Mouse (Mus musculus): Measurements from ENCODE around the gene Cnot6l. TPM values are rescaled to one million over a fixed set of nuclear protein-coding genes. Genes with fewer than 3 reads are reported as not detected.

Cnot6l gene
- polyA plus RNA-seq, 1 experiment from 2014 or later, result 13.2 TPM

GRCm38 (mm10) chr5:96130683-96131082 is 33.3 kb downstream of the Cnot6l start:
- H3K4me1 ChIP-seq (ENCODE audit: control insufficient read depth, insufficient read depth, low read length), result no peaks in the 10 kb centered on the region
- no peak overlapping the region for H3K4me3 ChIP-seq (ENCODE audit: low read depth, low read length)
- ATAC-seq (replicated peaks; ENCODE audit: insufficient number of reproducible peaks, low FRiP score, low TSS enrichment), result no peak
- H3K27me3 ChIP-seq (ENCODE audit: control insufficient read depth, insufficient read depth, low read length), result no peaks in the 10 kb centered on the region
- H3K4me2 ChIP-seq, result no peak overlapping the region
- no peak overlapping the region for H3K27ac ChIP-seq (ENCODE audit: low read depth, low read length)
- no peaks in the 10 kb centered on the region for H3K36me3 ChIP-seq (ENCODE audit: control insufficient read depth, insufficient read depth, low read length)
- H3K9ac ChIP-seq (ENCODE audit: low read depth, low read length), result no peak overlapping the region
- WGBS (ENCODE audit: insufficient replicate concordance), result 88% methylated on average over 2 of the region's 2 CpGs
- H3K9me3 ChIP-seq (replicated peaks; ENCODE audit: control insufficient read depth, low read length), result no peaks in the 10 kb centered on the region

DNA sequence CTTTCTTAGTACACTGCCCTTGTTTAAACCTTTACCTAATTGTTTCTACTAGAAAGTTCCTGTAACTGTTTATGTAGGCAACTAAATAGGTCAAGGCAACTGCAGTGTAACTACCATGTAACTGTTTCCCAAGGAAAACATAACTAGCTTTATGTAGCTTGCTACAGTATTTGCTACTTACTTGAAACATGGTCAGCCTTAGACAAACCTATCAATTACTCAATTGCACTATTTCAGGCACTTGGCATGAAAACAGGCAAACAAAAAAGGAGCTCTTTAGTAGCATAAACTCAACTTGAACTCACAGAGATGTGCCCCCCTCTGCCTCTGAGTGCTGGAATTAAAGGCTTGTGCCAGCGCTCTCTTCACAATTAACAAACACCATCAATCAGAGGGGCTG is 37.1 kb downstream of the Cnot6l start:
- H3K27ac ChIP-seq (ENCODE audit: low read depth, low read length), result no peak overlapping the region
- no peaks in the 10 kb centered on the region for H3K27me3 ChIP-seq (ENCODE audit: control insufficient read depth, insufficient read depth, low read length)
- H3K4me3 ChIP-seq (ENCODE audit: low read depth, low read length), result no peak overlapping the region
- no peaks in the 10 kb centered on the region for H3K9me3 ChIP-seq (replicated peaks; ENCODE audit: control insufficient read depth, low read length)
- 97% methylated on average over 1 of the region's 1 CpGs for WGBS (ENCODE audit: insufficient replicate concordance)
- no peak overlapping the region for H3K9ac ChIP-seq (ENCODE audit: low read depth, low read length)
- H3K36me3 ChIP-seq (ENCODE audit: control insufficient read depth, insufficient read depth, low read length), result no peaks in the 10 kb centered on the region
- H3K4me2 ChIP-seq, result no peak overlapping the region
- ATAC-seq (replicated peaks; ENCODE audit: insufficient number of reproducible peaks, low FRiP score, low TSS enrichment), result no peak
- H3K4me1 ChIP-seq (ENCODE audit: control insufficient read depth, insufficient read depth, low read length), result no peaks in the 10 kb centered on the region

- Histone ChIP-seq H3K36me3 (ENCODE audit: control insufficient read depth, insufficient read depth, low read length) (no peaks in the 10 kb centered on the region), H3K4me2 (no peak overlapping the region), H3K4me1 (ENCODE audit: control insufficient read depth, insufficient read depth, low read length) (0 out of 2 replicates have a peak, but pooled peaks cover 4% of the 10 kb centered on the region), H3K4me3 (ENCODE audit: low read depth, low read length) (no peak overlapping the region), H3K27me3 (ENCODE audit: control insufficient read depth, insufficient read depth, low read length) (no peaks in the 10 kb centered on the region), H3K9ac (ENCODE audit: low read depth, low read length) (no peak overlapping the region), H3K27ac (ENCODE audit: low read depth, low read length) (no peak overlapping the region), H3K9me3 (replicated peaks; ENCODE audit: control insufficient read depth, low read length) (no peaks in the 10 kb centered on the region)
- ATAC-seq (replicated peaks; ENCODE audit: insufficient number of reproducible peaks, low FRiP score, low TSS enrichment), result no peak
- 81% methylated on average over 3 of the region's 3 CpGs for WGBS (ENCODE audit: insufficient replicate concordance)
Observed at GRCm38 (mm10) chr5:96114943-96115342, 49.0 kb downstream of the Cnot6l start.

DNA sequence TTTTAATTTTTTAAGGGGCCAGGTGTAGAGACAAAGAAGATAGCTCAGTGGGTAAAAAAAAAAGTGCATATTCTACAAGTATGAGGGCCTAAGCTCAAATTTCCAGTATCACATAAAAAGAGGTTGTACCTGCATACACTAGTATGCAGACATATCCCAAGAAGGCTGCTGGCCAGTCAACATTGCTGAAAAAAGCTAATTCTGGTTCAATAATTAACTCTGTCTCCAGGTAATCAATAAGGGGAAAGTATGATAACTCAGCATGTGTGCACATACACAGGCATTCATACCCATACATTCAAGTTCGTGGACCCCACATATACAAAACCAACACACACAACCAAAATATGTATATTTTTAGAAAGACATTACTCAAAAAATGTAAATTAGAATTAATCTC is 59.3 kb downstream of the Cnot6l start:
- no peaks in the 10 kb centered on the region; the same call in 1 of the 2 replicates for H3K36me3 ChIP-seq (ENCODE audit: control insufficient read depth, insufficient read depth, low read length)
- no peak overlapping the region for H3K27ac ChIP-seq (ENCODE audit: low read depth, low read length)
- no peak for ATAC-seq (replicated peaks; ENCODE audit: insufficient number of reproducible peaks, low FRiP score, low TSS enrichment)
- H3K9me3 ChIP-seq (replicated peaks; ENCODE audit: control insufficient read depth, low read length), result no peaks in the 10 kb centered on the region
- H3K4me1 ChIP-seq (ENCODE audit: control insufficient read depth, insufficient read depth, low read length), result no peaks in the 10 kb centered on the region
- H3K4me3 ChIP-seq (ENCODE audit: low read depth, low read length), result no peak overlapping the region
- H3K9ac ChIP-seq (ENCODE audit: low read depth, low read length), result no peak overlapping the region
- 89% methylated on average over 1 of the region's 1 CpGs for WGBS (ENCODE audit: insufficient replicate concordance)
- no peaks in the 10 kb centered on the region for H3K27me3 ChIP-seq (ENCODE audit: control insufficient read depth, insufficient read depth, low read length)
- no peak overlapping the region for H3K4me2 ChIP-seq

DNA sequence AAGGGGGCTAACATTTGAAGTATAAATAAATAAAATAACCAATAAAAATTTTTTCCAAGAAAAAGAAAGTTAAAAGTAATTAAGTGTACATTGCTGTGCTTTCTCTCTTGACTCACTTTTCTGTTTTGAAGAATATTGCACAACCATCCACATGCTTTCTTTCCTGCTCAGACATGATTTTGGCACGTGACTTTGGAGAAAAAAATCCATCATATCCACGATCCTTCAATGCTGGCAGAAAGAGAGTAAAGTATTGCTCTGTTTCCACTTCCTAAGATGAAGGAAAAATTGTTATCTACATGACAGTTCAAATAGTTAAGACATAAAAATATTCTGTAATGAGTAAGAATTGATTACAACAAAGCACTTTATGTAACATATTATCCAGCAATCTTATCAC is 72.5 kb downstream of the Cnot6l start:
- 92% methylated on average over 2 of the region's 2 CpGs for WGBS (ENCODE audit: insufficient replicate concordance)
- no peaks in the 10 kb centered on the region for H3K27me3 ChIP-seq (ENCODE audit: control insufficient read depth, insufficient read depth, low read length)
- H3K4me1 ChIP-seq (ENCODE audit: control insufficient read depth, insufficient read depth, low read length), result no peaks in the 10 kb centered on the region
- H3K9me3 ChIP-seq (replicated peaks; ENCODE audit: control insufficient read depth, low read length), result no peaks in the 10 kb centered on the region
- no peak for ATAC-seq (replicated peaks; ENCODE audit: insufficient number of reproducible peaks, low FRiP score, low TSS enrichment)
- H3K4me3 ChIP-seq (ENCODE audit: low read depth, low read length), result no peak overlapping the region
- H3K36me3 ChIP-seq (ENCODE audit: control insufficient read depth, insufficient read depth, low read length), result no peaks in the 10 kb centered on the region; the same call in 1 of the 2 replicates
- no peak overlapping the region for H3K4me2 ChIP-seq
- H3K27ac ChIP-seq (ENCODE audit: low read depth, low read length), result no peak overlapping the region
- no peak overlapping the region for H3K9ac ChIP-seq (ENCODE audit: low read depth, low read length)

DNA sequence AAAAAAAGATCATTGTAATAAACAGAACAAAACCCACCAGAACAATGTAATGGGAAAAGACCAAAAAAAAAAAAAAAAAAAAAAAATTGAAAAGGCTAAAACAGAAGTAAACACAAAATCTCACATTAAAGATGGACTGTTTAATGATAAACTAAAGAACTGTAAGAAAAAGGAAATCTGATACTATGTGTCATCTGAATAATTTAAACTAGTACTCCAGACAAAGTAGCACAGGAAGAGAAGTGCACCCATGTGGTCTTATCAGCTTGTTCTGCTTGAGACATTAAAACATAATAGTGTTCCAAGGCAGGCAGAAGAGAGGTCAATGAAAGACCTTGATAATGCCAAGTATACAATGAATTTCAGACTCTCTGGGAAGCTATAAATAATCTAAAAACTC is 78.6 kb downstream of the Cnot6l start:
- no peak overlapping the region for H3K4me3 ChIP-seq (ENCODE audit: low read depth, low read length)
- no peak overlapping the region for H3K4me2 ChIP-seq
- no peaks in the 10 kb centered on the region for H3K9me3 ChIP-seq (replicated peaks; ENCODE audit: control insufficient read depth, low read length)
- H3K4me1 ChIP-seq (ENCODE audit: control insufficient read depth, insufficient read depth, low read length), result no peaks in the 10 kb centered on the region
- no peaks in the 10 kb centered on the region for H3K27me3 ChIP-seq (ENCODE audit: control insufficient read depth, insufficient read depth, low read length)
- no peak for ATAC-seq (replicated peaks; ENCODE audit: insufficient number of reproducible peaks, low FRiP score, low TSS enrichment)
- no peak overlapping the region for H3K27ac ChIP-seq (ENCODE audit: low read depth, low read length)
- H3K36me3 ChIP-seq (ENCODE audit: control insufficient read depth, insufficient read depth, low read length), result peaks cover 7% of the 10 kb centered on the region; the same call in 1 of the 2 replicates
- H3K9ac ChIP-seq (ENCODE audit: low read depth, low read length), result no peak overlapping the region

DNA sequence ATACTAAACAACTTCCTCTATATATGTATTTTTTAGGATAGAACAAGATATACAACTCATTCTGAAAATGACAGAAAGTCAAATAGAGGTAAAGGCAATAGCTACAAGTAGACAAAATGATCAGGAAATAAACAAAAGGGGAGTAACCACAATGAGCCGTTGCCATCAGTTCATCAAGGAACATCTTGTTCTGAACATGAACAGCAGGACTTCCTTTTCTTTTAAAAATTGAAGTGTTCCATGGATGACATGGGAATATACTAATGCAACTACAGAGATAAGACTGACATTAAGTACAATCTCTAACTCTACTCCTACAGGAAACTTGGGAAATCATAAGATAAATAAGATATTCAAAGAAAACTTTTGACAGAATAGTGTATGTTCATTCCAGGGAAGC is 84.9 kb downstream of the Cnot6l start:
- H3K4me3 ChIP-seq (ENCODE audit: low read depth, low read length), result no peak overlapping the region
- no peaks in the 10 kb centered on the region for H3K27me3 ChIP-seq (ENCODE audit: control insufficient read depth, insufficient read depth, low read length)
- H3K4me1 ChIP-seq (ENCODE audit: control insufficient read depth, insufficient read depth, low read length), result no peaks in the 10 kb centered on the region
- H3K36me3 ChIP-seq (ENCODE audit: control insufficient read depth, insufficient read depth, low read length), result peaks cover 10% of the 10 kb centered on the region; the same call in 1 of the 2 replicates
- no peak overlapping the region for H3K27ac ChIP-seq (ENCODE audit: low read depth, low read length)
- 89% methylated on average over 1 of the region's 1 CpGs for WGBS (ENCODE audit: insufficient replicate concordance)
- H3K4me2 ChIP-seq, result no peak overlapping the region
- ATAC-seq (replicated peaks; ENCODE audit: insufficient number of reproducible peaks, low FRiP score, low TSS enrichment), result no peak
- H3K9me3 ChIP-seq (replicated peaks; ENCODE audit: control insufficient read depth, low read length), result no peaks in the 10 kb centered on the region
- no peak overlapping the region for H3K9ac ChIP-seq (ENCODE audit: low read depth, low read length)

- no peak overlapping the region for H3K9ac ChIP-seq (ENCODE audit: low read depth, low read length)
- no peak overlapping the region for H3K4me2 ChIP-seq
- peaks cover 2% of the 10 kb centered on the region; the same call in 1 of the 2 replicates for H3K36me3 ChIP-seq (ENCODE audit: control insufficient read depth, insufficient read depth, low read length)
- H3K4me1 ChIP-seq (ENCODE audit: control insufficient read depth, insufficient read depth, low read length), result no peaks in the 10 kb centered on the region
- no peaks in the 10 kb centered on the region for H3K9me3 ChIP-seq (replicated peaks; ENCODE audit: control insufficient read depth, low read length)
- no peak for ATAC-seq (replicated peaks; ENCODE audit: insufficient number of reproducible peaks, low FRiP score, low TSS enrichment)
- no peaks in the 10 kb centered on the region for H3K27me3 ChIP-seq (ENCODE audit: control insufficient read depth, insufficient read depth, low read length)
- no peak overlapping the region for H3K4me3 ChIP-seq (ENCODE audit: low read depth, low read length)
- no peak overlapping the region for H3K27ac ChIP-seq (ENCODE audit: low read depth, low read length)
Observed at GRCm38 (mm10) chr5:96065591-96065990, 98.4 kb downstream of the Cnot6l start.

DNA sequence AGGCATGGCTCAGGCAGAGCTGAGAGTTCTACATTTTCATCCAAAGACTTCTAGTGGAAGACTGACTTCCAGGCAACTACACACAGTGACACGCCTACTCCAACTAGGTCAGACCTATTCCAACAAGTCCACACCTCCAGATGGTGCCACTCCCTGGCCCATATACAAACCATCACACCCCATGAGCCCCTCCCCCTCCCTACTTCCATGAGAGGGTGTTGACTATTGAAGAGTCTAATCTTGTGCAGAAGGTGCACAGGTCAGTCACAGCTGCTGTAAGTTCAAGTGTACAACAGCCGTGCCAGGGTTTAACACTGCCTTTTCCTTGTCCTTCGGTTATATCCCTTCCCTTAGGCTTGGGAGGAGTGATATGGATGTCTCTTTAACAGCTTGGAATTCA is 121.5 kb downstream of the Cnot6l start:
- peaks cover 1% of the 10 kb centered on the region for H3K4me1 ChIP-seq (ENCODE audit: control insufficient read depth, insufficient read depth, low read length)
- no peak overlapping the region for H3K4me2 ChIP-seq
- WGBS (ENCODE audit: insufficient replicate concordance), result 54% methylated on average over 3 of the region's 3 CpGs
- no peaks in the 10 kb centered on the region for H3K27me3 ChIP-seq (ENCODE audit: control insufficient read depth, insufficient read depth, low read length)
- H3K36me3 ChIP-seq (ENCODE audit: control insufficient read depth, insufficient read depth, low read length), result no peaks in the 10 kb centered on the region
- H3K9me3 ChIP-seq (replicated peaks; ENCODE audit: control insufficient read depth, low read length), result no peaks in the 10 kb centered on the region
- no peak overlapping the region for H3K27ac ChIP-seq (ENCODE audit: low read depth, low read length)
- no peak overlapping the region for H3K9ac ChIP-seq (ENCODE audit: low read depth, low read length)
- ATAC-seq (replicated peaks; ENCODE audit: insufficient number of reproducible peaks, low FRiP score, low TSS enrichment), result no peak
- no peak overlapping the region for H3K4me3 ChIP-seq (ENCODE audit: low read depth, low read length)
